Mouse (Mus musculus) G1E (cell line): ENCODE data around the gene Scaf11.

Source experiments
- CTCF ChIP-seq: IDR thresholded peaks from 2 replicates; pipeline ENCODE4 v1.5.1; 2012; ENCODE audit warnings: low read depth, low read length, inconsistent platforms, mixed read lengths
- GATA1 ChIP-seq: IDR thresholded peaks from 2 replicates; pipeline ENCODE4 v1.6.1; 2012; ENCODE audit warnings: borderline replicate concordance, low read length, inconsistent platforms, mixed read lengths
- POLR2AphosphoS5 ChIP-seq: IDR thresholded peaks from 2 replicates; pipeline ENCODE4 v1.6.1; 2012; ENCODE audit warnings: low read depth, low read length, inconsistent platforms; ENCODE audit not compliant: insufficient replicate concordance

- no peak for TF ChIP-seq CTCF
- no peak for TF ChIP-seq POLR2AphosphoS5
- TF ChIP-seq GATA1, result no peak
These were observed 29.5 kb upstream of the Scaf11 start for GRCm38 (mm10) chr15:96490123-96490522.
